Mouse (Mus musculus) G1E (cell line): Measurements from ENCODE around the gene Dkk3.

Source experiments
- CTCF ChIP-seq: IDR thresholded peaks from 2 replicates; pipeline ENCODE4 v1.5.1; 2012; ENCODE audit warnings: low read depth, low read length, inconsistent platforms, mixed read lengths
- GATA1 ChIP-seq: IDR thresholded peaks from 2 replicates; pipeline ENCODE4 v1.6.1; 2012; ENCODE audit warnings: borderline replicate concordance, low read length, inconsistent platforms, mixed read lengths
- GATA2 ChIP-seq: IDR thresholded peaks from 2 replicates; pipeline ENCODE4 v1.6.1; 2012; ENCODE audit warnings: low read depth, low read length, inconsistent platforms, borderline replicate concordance
- POLR2AphosphoS5 ChIP-seq: IDR thresholded peaks from 2 replicates; pipeline ENCODE4 v1.6.1; 2012; ENCODE audit warnings: low read depth, low read length, inconsistent platforms; ENCODE audit not compliant: insufficient replicate concordance
- TAL1 ChIP-seq: conservative IDR thresholded peaks from 2 replicates; pipeline ENCODE4 v1.6.1; 2012; ENCODE audit warnings: low read depth, low read length, inconsistent platforms, mixed read lengths

DNA sequence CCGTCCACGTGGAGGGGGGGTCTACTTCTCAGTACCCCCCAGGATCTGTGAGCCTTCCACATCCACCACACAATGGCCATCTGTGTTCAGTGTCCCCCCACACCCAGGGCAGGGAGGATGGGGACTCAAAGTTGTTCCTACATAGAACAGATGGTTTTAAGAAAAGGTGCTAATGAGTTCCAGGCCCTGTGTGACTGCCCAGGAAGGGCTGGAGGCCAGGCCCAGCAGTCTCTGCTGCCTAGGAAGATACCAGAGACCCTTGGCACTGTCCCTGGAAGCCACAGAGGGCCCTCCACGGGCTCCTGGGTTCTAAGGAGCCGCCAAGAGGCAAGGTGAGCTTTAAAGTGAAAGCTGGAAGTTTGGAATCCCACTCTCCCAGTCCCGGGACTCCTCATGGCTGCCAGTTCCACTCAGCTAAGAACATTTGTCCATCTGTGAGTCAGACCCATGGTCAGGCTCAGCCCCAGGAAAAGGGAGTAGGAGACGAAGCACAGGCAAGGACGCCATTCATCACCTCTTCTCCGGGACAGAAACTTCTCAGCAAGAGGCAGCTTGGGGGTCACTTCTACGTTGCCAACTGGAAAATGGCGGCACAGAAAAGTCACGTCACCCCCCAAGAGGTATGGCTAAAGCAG lies 36.9 kb downstream of the Dkk3 start:
- TF ChIP-seq CTCF = no peak
- no peak for TF ChIP-seq POLR2AphosphoS5
- no peak for TF ChIP-seq GATA1
- TF ChIP-seq GATA2 = no peak
- TF ChIP-seq TAL1 = no peak
